Mouse (Mus musculus) monocyte, adult 59 days (primary cell): Measurements from ENCODE around the gene Mrps7. TPM values are rescaled to one million over a fixed set of nuclear protein-coding genes. Genes with fewer than 3 reads are reported as not detected.

Source experiments
- total RNA-seq, 2 experiments: library from RNA; stranded (reverse); gene quantifications; one replicate each; pipeline ENCODE4 v1.2.4; 2023

Mrps7 gene
- total RNA-seq = 10 to 100 TPM; 19.5 to 22.1 TPM

DNA sequence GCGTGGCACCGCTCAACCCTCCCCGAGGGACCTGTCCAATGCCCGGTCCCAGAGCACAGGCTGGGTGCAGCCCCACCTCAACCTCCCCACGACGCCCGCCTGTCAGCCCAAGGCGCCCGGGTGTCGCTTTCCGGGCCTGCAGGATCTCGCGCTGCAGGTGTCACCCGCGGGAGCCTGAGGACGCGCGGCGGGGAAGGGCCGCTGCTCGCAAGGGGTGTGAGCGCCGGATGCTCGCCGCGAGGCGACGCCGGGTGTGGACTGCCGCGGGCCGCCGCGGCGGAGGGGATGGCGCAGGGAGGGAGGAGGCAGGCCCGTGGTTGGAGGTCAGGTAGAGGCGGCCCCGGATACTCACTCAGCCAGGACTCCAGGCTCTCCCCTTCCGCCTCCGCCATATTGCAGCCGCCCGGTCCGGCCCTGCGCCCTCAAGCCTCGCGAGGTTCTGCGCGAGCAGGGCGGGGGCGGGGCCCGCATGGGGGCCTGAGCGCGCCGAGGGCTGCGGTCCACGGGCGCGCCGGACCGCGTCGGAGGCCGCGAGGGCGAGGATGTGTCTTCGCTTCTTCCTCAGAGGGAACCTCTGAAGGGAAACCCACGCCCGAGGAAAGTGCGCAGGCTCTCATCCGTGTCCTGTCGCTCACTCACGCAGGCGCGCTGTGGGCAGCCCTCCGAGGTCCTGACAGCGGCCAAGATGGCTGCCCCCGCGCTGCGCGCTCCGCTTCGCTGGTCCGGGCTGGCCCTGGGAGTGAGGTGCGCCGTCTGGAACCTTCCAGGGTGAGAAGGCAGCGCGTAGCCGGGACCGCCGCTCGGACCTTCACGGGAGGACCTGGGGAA lies at the start of gene Mrps7, which contains the start of gene Gga3:
Mrps7 (plus strand) TSS at position 450 of the 828 bp plus-strand sequence.
Gga3 (minus strand) TSS at position 576 of the 828 bp plus-strand sequence.

DNA sequence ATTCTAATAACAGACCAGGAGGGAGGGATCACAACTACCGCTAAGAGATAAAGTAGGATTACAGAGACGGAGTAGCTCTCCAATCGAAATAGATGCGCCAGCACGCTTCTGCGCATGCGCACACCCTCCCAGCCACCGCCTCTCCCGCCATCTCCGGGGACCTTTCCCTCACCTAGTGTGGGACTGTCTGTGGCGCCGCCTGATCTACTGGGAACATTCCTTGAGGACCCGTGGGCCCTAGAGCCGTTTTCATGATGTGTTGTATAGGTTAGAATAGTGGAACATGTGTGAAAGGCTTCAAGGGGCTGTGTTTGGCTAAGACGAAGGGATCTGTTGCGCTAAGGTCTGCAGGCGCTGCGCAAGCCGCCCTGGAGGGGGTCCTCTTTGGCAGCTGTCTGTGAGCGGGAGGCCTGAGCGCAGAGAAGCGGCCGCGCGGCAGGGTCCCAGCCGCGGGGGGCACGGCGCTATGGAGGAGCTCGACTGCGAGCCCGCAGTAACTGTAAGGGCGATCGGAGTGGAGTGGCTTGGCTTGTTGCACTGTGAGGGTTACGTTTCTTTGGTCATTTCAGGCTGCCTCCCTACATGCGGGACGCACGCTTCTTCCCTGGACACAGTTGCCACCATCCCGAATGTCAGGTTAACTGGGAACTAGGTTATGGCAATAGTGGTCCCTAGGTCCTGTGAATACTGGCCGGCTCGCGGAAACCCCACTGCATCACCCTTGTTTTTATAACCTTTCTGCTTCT lies 39.5 kb upstream of the Mrps7 start, which contains the start of gene Nup85:
Nup85 (plus strand) TSS at position 371 of the 746 bp plus-strand sequence.

DNA sequence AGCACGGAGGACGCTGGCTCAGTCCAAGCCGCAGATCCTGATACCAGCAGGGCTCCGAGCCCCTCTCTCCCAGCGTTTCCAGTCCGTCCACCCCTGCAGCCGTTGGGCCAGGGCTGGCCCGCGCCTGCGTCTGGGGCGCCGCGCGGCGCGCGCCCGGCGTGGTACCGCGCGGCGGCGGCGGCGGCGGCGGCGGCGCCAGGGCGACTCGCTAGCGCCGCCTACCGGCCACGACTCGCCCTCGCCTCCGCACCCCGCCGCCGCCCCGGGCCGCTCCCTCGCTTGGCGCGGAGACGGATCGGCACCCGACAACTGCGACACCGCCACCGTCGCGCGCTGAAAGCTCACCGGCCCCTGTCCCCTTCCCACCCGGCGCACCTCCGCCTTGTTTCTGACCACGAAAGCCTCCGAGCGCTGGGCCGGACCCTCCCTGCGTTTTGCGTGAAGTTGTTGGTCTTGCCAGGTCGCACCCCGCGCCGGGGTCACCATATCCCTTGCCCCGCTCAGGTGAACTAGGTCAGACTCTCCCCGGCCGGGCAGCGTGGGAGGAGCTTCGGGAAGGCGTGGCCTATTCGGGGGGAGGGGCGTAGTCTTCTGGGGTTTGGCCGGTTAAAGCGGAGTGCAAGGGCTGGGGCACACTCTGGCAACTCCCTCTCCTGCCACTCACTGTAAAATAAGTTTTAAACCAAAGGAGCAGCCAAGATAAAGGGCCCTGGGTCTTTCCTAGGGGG lies 8.8 kb downstream of the Mrps7 start, which contains the start of gene Mif4gd:
Mif4gd (minus strand) TSS at position 560 of the 728 bp plus-strand sequence.

GRCm38 (mm10) chr11:115627705-115628464 lies 24.2 kb downstream of the Mrps7 start, which contains the start of gene Slc25a19:
TSS of gene Slc25a19 (minus strand) at chr11:115628295.

Other genes starting within 250 kb of the Mrps7 start
- gene Hid1, start 236.2 kb upstream of the Mrps7 start, total RNA-seq = under 1 TPM; 0.45 to 0.73 TPM
- under 1 TPM; 0.21 to 0.36 TPM for gene Cdr2l, start 222.0 kb upstream of the Mrps7 start, total RNA-seq
- 10 to 100 TPM; 51.8 to 56.5 TPM for gene Mrpl58, start 200.2 kb upstream of the Mrps7 start, total RNA-seq
- gene Atp5h, start 184.0 kb upstream of the Mrps7 start, total RNA-seq = 100 to 1,000 TPM; 227 to 243 TPM
- gene Kctd2, start 183.8 kb upstream of the Mrps7 start, total RNA-seq = 10 to 100 TPM; 33.9 to 34.2 TPM
- not detected for gene Trim80, start 163.4 kb upstream of the Mrps7 start, total RNA-seq
- under 1 TPM in 1 of 2 experiments, not detected in 1; 0.21 TPM for gene Slc16a5, start 141.5 kb upstream of the Mrps7 start, total RNA-seq
- gene Armc7, start 128.3 kb upstream of the Mrps7 start, total RNA-seq = 10 to 100 TPM; 31.8 to 35.1 TPM
- 10 to 100 TPM; 91.6 to 94.8 TPM for gene Nt5c, start 112.1 kb upstream of the Mrps7 start, total RNA-seq
- gene Jpt1, start 89.5 kb upstream of the Mrps7 start, total RNA-seq = 100 to 1,000 TPM; 177 to 178 TPM
- gene Sumo2, start 67.6 kb upstream of the Mrps7 start, total RNA-seq = 100 to 1,000 TPM; 185 to 191 TPM
- gene Nup85, start 39.5 kb upstream of the Mrps7 start, total RNA-seq = 10 to 100 TPM; 32.4 to 40.1 TPM
- gene Gga3, start 126 bp downstream of the Mrps7 start, total RNA-seq = 10 to 100 TPM; 74.0 to 86.5 TPM
- 10 to 100 TPM; 42.1 to 46.5 TPM for gene Mif4gd, start 9.0 kb downstream of the Mrps7 start, total RNA-seq
- 10 to 100 TPM; 36.3 to 40.4 TPM for gene Slc25a19, start 24.4 kb downstream of the Mrps7 start, total RNA-seq
- gene Grb2, start 104.7 kb downstream of the Mrps7 start, total RNA-seq = 100 to 1,000 TPM; 226 to 238 TPM
- 10 to 100 TPM; 54.7 to 60.5 TPM for gene Tmem94, start 161.5 kb downstream of the Mrps7 start, total RNA-seq
- gene Caskin2, start 209.7 kb downstream of the Mrps7 start, total RNA-seq = 1 to 10 TPM; 1.2 to 1.3 TPM
- gene Tsen54, start 210.8 kb downstream of the Mrps7 start, total RNA-seq = 10 to 100 TPM; 17.0 to 17.7 TPM
- gene Llgl2, start 220.1 kb downstream of the Mrps7 start, total RNA-seq = 10 to 100 TPM in 1 of 2 experiments, 1 to 10 TPM in 1; 8.1 to 14.9 TPM